Mouse (Mus musculus): Measurements from ENCODE around the gene Htr3b. TPM values are rescaled to one million over a fixed set of nuclear protein-coding genes. Genes with fewer than 3 reads are reported as not detected.

Gene Htr3b
- polyA plus RNA-seq, 1 experiment: 0.14 TPM

DNA sequence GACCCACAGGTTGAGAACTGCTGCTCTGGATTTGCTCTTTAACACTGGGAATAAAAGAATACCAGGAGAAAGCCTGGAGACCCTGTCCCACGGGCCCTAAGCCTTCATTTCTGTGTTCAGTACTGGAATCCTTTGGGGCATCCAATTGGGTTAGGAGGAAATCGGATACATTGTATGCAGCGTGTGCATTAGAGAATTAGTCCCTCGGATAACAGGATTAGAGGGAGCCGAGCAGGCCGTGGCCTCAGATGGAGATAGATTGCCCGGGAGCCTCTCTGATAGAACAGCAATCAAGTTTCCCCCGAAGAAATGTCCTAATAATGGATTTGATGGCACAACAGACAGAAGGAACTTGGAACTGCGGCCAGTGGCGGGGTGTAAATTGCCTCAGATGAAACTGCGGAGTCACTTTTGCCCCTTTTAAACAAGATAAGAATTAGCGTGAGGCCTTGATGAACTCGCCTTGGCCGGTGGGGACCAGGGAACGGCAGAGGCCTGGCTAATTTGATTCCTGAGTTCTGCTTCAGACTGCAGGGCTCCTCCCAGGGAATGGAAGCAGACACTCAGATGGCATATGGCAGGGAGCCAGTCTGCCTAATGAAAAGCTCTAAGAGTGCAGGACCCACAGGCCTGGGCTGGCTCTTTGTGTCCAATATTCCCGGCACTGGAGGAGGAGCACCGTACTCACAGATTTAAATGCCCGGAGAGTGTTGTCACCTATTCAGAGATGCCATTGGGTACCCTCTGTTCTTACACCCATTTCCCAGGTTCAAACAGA lies 48.6 kb downstream of the Htr3b start:
- no peak for TF ChIP-seq CTCF (IDR thresholded peaks at IDR 0.05; ENCODE audit: borderline replicate concordance, extremely low read depth, insufficient read depth, insufficient read length)

GRCm38 (mm10) chr9:48910885-48911537 lies 53.8 kb downstream of the Htr3b start, which contains the start of gene Htr3a:
TSS of gene Htr3a (minus strand) at chr9:48911099.
- TF ChIP-seq CTCF (IDR thresholded peaks at IDR 0.05; ENCODE audit: borderline replicate concordance, extremely low read depth, insufficient read depth, insufficient read length): no peak
- no peak for TF ChIP-seq POLR2A (IDR thresholded peaks at IDR 0.05; ENCODE audit: borderline replicate concordance, extremely low read depth, insufficient read depth, insufficient read length, poor library complexity, severe bottlenecking)
- DNase-seq (ENCODE audit: low read depth): peak; percentile 96

More for the DNA sequence above, 48.6 kb downstream of the Htr3b start:
- peak; percentile 93 for DNase-seq (ENCODE audit: low read depth)

DNA sequence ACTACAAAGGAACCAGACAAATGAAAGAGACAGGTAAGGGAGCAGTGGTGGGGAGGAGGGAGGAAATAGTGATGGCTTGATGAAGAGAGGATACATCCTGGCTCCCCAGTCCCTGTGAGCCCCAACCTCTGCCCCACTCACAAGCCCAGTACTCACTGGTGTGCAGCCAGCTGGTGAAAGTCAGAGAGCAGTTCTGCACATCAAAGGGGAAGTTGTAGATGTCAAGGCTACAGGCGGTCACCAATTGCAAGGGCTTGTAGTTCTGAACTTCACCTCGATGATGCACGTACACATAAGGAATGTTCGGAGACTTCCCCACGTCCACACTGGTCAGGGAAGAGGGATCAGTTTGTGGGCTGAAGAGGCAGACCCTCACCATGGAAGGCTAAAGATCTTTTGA lies 60.4 kb downstream of the Htr3b start:
- no peak for DNase-seq (ENCODE audit: low read depth)
- TF ChIP-seq CTCF (IDR thresholded peaks at IDR 0.05; ENCODE audit: borderline replicate concordance, extremely low read depth, insufficient read depth, insufficient read length): no peak
- no peak for TF ChIP-seq POLR2A (IDR thresholded peaks at IDR 0.05; ENCODE audit: borderline replicate concordance, extremely low read depth, insufficient read depth, insufficient read length, poor library complexity, severe bottlenecking)

GRCm38 (mm10) chr9:48903766-48904165 lies 61.0 kb downstream of the Htr3b start:
- DNase-seq (ENCODE audit: low read depth): peak; percentile 56
- TF ChIP-seq CTCF (IDR thresholded peaks at IDR 0.05; ENCODE audit: borderline replicate concordance, extremely low read depth, insufficient read depth, insufficient read length) (no peak), POLR2A (IDR thresholded peaks at IDR 0.05; ENCODE audit: borderline replicate concordance, extremely low read depth, insufficient read depth, insufficient read length, poor library complexity, severe bottlenecking) (no peak)

GRCm38 (mm10) chr9:48898551-48898950 lies 66.2 kb downstream of the Htr3b start:
- TF ChIP-seq CTCF (IDR thresholded peaks at IDR 0.05; ENCODE audit: borderline replicate concordance, extremely low read depth, insufficient read depth, insufficient read length) (no peak), POLR2A (IDR thresholded peaks at IDR 0.05; ENCODE audit: borderline replicate concordance, extremely low read depth, insufficient read depth, insufficient read length, poor library complexity, severe bottlenecking) (no peak)
- DNase-seq (ENCODE audit: low read depth): no peak

GRCm38 (mm10) chr9:48895819-48896536 lies 68.8 kb downstream of the Htr3b start:
- no peak for TF ChIP-seq POLR2A (IDR thresholded peaks at IDR 0.05; ENCODE audit: borderline replicate concordance, extremely low read depth, insufficient read depth, insufficient read length, poor library complexity, severe bottlenecking)
- no peak for TF ChIP-seq CTCF (IDR thresholded peaks at IDR 0.05; ENCODE audit: borderline replicate concordance, extremely low read depth, insufficient read depth, insufficient read length)
- peak; percentile 94 for DNase-seq (ENCODE audit: low read depth)

GRCm38 (mm10) chr9:48894755-48895154 lies 70.0 kb downstream of the Htr3b start:
- no peak for DNase-seq (ENCODE audit: low read depth)
- TF ChIP-seq CTCF (IDR thresholded peaks at IDR 0.05; ENCODE audit: borderline replicate concordance, extremely low read depth, insufficient read depth, insufficient read length) (no peak), POLR2A (IDR thresholded peaks at IDR 0.05; ENCODE audit: borderline replicate concordance, extremely low read depth, insufficient read depth, insufficient read length, poor library complexity, severe bottlenecking) (no peak)

GRCm38 (mm10) chr9:48893986-48894385 lies 70.8 kb downstream of the Htr3b start:
- peak; percentile 93 for DNase-seq (ENCODE audit: low read depth)
- peak; percentile 84 for TF ChIP-seq CTCF (IDR thresholded peaks at IDR 0.05; ENCODE audit: borderline replicate concordance, extremely low read depth, insufficient read depth, insufficient read length)
- TF ChIP-seq POLR2A (IDR thresholded peaks at IDR 0.05; ENCODE audit: borderline replicate concordance, extremely low read depth, insufficient read depth, insufficient read length, poor library complexity, severe bottlenecking): no peak

GRCm38 (mm10) chr9:48889093-48889492 lies 75.7 kb downstream of the Htr3b start:
- no peak for DNase-seq (ENCODE audit: low read depth)
- TF ChIP-seq POLR2A (IDR thresholded peaks at IDR 0.05; ENCODE audit: borderline replicate concordance, extremely low read depth, insufficient read depth, insufficient read length, poor library complexity, severe bottlenecking) (no peak), CTCF (IDR thresholded peaks at IDR 0.05; ENCODE audit: borderline replicate concordance, extremely low read depth, insufficient read depth, insufficient read length) (no peak)

Other genes starting within 250 kb of the Htr3b start
- 2.3 and 4.1 TPM in 2 replicates for gene Zbtb16, start 128.8 kb downstream of the Htr3b start, polyA plus RNA-seq (2012; rRNA removed)
- 2.5 and 3.6 TPM in 2 replicates for gene Htr3a, start 53.9 kb downstream of the Htr3b start, polyA plus RNA-seq (2012; rRNA removed)
- gene Usp28, start 20.4 kb upstream of the Htr3b start, polyA plus RNA-seq (2012; rRNA removed): 44.9 and 49.2 TPM in 2 replicates
- gene Zw10, start 90.6 kb upstream of the Htr3b start, polyA plus RNA-seq (2012; rRNA removed): 28.9 and 36.7 TPM in 2 replicates
- 1.8 and 2.2 TPM in 2 replicates for gene Tmprss5, start 116.3 kb upstream of the Htr3b start, polyA plus RNA-seq (2012; rRNA removed)

Data from brain, embryonic 14.5 days (tissue).